Mouse (Mus musculus) embryo, embryonic 11.5 days (tissue): ENCODE data around the gene Gpam.

Experiments used
- DNase-seq: peaks from one replicate; pipeline ENCODE4 v3.0.0-alpha.2; 2012; ENCODE audit warnings: low read depth, low spot score

Gpam gene

GRCm38 (mm10) chr19:55139301-55139700 is 12.3 kb upstream of the Gpam start:
- DNase-seq: no peak

DNA sequence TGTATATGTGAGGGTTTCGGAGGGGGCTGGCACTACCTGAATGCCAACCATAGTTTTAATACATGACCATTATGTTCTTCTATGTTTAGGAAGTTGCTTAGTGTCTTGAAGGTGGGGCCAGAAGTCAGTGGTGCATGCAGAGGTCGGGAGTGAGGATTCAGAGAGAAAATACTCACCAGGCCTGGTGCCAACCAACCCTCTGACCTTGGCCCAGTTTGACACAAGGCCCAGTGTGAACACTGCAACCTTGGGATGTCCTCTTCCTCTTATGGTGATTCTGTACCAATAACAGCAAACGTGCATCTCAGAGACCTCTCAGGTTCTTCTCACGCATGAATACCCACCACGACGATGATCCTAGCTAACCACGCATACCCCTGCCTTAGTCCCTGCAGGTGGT is 11.5 kb upstream of the Gpam start:
- no peak for DNase-seq

DNA sequence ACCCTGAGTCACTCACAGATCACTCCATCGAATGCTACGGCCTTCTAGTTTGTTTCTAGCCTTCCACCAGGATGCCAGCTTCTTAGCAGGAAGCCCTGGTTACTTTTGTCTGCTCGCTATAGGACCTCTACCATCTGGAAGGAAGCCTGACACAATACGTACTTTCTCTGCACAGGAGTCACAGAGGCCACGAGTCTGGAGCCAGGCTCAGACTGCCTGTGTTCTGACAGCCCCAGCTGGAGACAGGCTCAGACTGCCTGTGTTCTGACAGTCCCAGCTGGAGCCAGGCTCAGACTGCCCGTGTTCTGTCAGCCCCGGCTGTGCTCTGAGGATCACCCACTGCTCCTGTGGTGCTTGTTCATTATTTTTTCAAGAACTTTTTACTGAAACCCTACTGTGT is 10.8 kb upstream of the Gpam start:
- no peak for DNase-seq

- no peak for DNase-seq
These were observed 9.8 kb upstream of the Gpam start for GRCm38 (mm10) chr19:55136693-55137427.

- no peak for DNase-seq
These were observed 8.9 kb upstream of the Gpam start for GRCm38 (mm10) chr19:55135918-55136317.

- DNase-seq: no peak
These were observed 7.5 kb upstream of the Gpam start for GRCm38 (mm10) chr19:55134521-55134920.

DNA sequence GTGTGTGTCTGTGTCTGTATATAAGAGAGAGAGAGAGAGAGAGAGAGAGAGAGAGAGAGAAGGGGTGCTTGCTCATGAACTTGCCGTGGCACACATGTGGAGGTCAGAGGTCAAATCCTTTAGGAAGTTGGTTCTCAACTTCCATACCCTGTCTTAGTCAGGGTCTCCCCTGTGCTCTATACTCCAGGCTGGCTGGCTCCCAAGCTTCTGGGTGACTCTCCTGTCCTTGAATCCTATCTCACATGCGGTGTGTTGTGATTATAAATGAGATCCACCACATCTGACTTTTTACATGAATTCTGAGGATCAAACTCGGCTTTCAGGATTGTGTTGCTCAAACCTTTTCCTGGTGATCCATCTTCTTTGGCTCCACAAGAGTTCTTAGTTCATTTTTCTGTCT is 5.4 kb upstream of the Gpam start:
- DNase-seq: no peak

DNA sequence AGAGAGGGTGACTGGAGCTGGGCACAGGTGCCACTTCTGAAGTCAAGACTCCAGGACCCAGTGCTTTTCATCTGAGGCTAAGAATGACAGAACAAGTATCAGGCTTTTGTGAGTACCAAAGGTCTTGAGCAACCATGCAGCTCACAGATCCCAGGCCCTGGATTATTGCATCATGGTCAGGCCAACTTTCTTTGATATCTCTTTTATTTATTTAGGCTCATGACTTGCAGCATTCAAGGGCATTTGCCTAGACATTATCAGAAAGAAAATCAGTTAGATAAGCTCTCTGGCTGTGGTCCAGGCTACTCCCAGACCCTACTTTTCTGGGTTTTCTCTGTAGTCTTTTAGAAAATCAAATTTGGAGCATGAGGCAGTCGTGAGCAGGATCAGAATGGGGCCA is 4.7 kb upstream of the Gpam start:
- DNase-seq: no peak

GRCm38 (mm10) chr19:55128469-55128868 is 1.4 kb upstream of the Gpam start:
- DNase-seq: no peak

- no peak for DNase-seq
These were observed 1.6 kb downstream of the Gpam start for GRCm38 (mm10) chr19:55125456-55125855.

DNA sequence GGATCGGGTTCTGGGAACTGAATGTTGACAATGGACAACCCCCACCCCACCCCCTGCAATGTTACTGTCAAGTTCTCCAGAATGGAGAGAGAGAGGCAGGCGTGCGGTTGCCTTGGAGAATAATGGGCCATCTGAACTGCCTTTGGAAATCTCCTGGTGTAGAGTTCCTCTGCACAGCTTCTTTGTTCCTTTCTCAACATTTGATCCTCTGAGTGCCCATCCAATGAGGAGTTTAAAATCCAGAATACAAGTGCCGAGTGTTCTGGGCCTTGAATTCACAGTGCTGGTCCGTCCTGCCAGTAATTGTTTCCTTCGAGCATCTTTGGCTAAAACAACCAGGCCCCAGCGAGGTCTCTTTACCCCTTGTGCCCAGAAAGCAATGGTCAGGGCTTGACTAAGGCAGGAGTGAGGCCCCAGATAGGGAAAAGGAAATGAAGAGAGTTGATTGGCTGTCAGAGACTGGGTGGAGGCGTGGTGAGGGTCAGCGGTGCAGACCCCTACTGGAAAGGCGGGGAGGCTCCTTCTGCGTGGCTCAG is 4.0 kb downstream of the Gpam start:
- no peak for DNase-seq

GRCm38 (mm10) chr19:55122351-55122980 is 4.6 kb downstream of the Gpam start:
- DNase-seq: no peak

GRCm38 (mm10) chr19:55121836-55122235 is 5.2 kb downstream of the Gpam start:
- DNase-seq: no peak

GRCm38 (mm10) chr19:55120518-55121244 is 6.4 kb downstream of the Gpam start:
- DNase-seq: no peak

- no peak for DNase-seq
These were observed 7.5 kb downstream of the Gpam start for GRCm38 (mm10) chr19:55119541-55119940.

DNA sequence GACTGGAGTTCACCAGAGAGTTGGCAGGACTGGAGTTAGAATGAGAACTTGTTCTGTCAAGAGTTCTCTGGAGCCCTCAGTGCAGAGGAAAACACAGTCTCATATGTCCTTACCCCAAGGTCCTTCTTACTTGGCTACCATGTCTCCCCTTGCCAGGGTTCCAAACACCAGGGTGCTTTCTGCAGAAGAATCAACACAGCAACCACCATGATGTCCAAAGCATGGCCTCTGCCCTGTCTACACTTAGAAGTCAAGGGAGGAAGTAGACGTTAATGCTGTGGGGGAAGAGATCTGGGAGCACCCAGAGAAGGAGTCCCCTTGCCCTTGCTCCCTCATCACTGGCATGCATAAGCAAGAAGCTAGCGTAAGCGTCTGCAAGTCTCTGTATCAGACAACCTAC is 9.0 kb downstream of the Gpam start:
- no peak for DNase-seq

GRCm38 (mm10) chr19:55117059-55117815 is 9.8 kb downstream of the Gpam start:
- no peak for DNase-seq

DNA sequence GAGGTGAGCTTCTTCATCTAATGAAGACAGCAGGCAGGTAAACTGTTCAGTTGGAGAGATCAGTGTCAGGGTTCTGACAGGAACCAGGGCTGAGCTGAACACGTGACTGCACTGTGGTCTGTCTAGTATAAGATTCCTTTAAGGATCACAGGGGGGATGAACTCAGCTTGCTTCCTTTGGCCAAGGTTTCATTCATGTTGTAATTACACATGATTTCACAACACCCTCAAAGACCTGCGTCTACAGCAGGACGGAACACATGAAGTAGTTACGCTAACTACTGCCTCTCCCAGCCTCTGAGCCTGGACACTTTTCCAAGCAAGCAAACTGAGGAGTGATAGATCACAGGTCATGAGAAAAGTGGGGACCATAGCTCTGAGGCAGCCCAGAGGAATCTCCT is 11.5 kb downstream of the Gpam start:
- DNase-seq: no peak

- no peak for DNase-seq
These were observed 12.1 kb downstream of the Gpam start for GRCm38 (mm10) chr19:55114825-55115395.

DNA sequence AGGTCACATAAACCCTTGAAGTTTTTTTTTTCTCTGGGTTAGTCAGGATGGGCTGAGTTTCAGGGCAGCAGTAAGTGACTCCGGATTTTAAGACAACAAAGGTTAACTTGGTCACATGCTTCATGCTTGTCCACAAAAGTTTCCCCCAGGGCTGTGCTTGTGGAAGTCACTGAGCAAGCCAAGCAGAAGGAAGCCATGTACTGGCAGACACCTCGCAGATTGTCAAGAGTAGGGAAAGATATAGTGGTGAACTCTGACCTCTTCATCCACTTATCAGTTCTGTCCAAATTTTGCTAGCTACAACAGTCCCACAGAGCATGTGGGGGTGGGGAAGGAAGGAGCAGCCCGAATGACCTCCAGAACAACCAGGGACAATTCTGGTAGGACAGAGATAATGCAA is 19.1 kb downstream of the Gpam start:
- no peak for DNase-seq

- DNase-seq: no peak
These were observed 21.1 kb downstream of the Gpam start for GRCm38 (mm10) chr19:55105969-55106368.
